Mouse (Mus musculus) MN1 (cell line): ENCODE data around the gene Degs2.

Experiments used
- DNase-seq: peaks from one replicate; pipeline ENCODE4 v3.0.0-alpha.2; 2016; ENCODE audit warnings: low spot score

Degs2 gene

DNA sequence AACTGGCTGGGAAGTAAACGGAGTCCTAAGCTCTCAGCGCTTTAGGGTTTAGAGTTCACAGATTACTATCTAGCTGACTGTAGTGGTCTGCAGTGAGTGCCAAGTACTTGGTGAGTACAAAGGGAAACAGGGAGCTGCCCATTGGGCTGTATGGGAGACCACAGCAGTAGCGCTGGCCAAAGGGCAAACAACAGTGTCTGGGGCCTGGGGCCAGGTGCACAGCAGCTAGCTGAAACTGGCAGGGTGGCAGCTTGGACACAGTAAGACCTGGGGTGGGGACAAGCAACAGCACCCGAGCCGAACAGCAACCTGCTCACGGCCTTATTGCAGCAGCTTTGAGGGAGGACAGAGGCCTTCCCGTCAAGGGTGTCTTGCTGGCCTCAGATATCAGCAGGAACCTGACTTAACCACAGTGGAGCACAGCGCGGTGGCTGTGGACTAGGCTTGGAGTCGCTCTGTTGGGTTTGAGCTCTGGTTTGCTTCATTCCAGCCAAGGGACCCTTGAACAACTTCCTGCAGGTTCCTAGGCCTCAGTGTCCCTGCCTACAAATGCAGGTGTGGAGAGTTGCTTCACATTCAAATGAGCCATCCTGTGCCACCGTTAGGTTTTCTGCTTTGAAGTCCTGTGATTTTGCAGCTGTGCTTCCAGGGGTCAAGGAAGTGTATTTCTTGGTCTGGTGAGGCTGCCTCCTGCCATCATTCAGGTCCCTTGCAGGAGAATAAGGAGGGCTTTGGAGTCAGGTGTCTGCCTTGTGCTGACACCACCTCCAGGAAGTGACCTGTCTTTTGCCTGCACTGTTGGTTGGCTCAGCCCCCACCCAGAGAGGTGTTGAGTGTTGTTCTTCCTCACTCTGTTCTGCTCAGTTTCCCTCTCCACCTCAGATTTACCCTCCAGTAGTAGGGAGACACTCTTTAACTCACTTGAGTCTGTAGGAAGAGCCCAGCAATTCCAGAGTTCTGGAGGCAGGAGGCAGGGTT lies 48.5 kb downstream of the Degs2 start:
- DNase-seq = no peak

DNA sequence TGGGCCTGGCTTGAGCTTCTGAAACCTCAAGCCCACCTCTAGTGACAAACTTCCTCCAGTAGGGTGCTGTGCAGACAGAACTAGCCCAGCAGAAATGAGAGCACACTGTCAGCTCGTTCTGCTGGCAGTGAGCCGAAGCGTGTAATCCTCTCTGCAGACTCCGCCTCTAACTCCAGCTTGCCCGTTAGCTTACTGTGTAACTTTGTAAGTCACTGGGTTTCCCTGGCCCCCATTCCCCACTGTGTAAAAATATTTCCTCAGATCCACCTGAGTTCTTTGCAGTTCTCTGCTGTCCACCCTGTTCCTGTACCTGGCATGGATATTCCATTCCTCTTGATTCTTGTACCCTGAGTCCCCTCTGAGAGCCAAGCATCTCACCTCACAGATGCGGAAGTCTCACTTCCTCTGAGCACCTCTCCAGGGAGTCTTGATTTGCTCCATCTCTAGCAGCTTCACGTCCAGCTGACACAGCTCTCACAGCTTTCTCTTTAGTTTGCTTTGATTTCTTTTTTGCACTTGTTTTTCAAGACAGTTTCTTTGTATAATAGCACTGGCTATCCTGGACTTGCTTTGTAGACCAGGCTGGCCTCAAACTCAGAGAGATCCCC lies 51.0 kb downstream of the Degs2 start:
- DNase-seq = no peak

DNA sequence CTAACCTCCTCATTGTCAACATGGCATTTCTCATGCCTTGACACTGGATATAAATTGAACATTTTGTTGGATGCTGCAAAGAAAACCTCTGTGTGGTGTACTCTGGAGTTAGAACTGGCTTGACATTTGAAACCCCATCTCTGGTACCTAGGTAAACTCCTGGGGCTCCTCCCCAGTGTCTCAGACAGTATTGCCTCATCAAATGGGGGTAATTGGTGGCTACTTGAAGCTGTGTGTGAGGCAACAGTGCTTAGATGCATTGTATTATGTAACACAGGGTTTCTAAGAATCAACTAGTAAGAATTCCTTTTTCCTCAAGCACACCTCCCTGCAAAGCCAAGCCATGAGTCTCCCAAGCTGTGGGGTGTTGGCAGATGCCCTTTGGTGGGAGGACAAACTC lies 54.3 kb downstream of the Degs2 start:
- no peak for DNase-seq

DNA sequence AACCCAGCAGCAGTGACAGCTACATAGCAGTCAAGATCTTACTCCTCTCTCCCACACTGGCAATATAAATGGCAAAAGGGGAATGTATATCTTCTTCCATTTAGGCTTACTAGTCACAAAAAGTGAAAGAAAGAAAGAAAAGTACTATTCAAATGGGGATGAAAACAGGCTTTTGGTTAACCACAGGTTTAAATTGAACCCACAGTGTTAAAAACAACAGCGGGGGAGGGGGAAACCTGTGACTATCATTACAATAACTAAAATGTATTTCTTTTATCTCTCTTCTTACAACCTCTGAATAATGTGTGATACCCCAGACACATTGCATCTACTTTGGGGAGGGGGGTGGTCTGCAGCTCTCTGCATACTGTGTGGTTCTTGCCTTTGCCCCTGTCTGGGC lies 55.9 kb downstream of the Degs2 start:
- DNase-seq = no peak

DNA sequence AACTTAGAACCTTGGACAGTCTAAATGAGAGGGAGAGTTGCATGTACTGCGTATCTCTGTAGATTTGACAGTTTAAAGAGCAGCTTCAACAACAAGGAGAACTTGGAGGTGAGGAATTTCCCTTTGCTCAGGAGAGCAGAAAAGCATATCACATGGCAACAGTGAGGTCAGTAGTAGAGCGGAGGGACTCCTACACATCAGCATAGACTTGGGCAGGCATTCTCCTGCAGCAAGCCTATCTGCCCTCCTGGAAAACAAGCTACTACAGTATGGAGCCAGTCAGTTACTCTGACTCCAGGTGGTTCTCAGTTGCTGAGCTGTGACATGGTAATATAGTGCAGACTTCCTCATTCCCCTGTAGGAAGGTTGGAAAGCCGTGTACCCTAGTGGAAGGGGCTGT lies 60.1 kb downstream of the Degs2 start:
- no peak for DNase-seq

DNA sequence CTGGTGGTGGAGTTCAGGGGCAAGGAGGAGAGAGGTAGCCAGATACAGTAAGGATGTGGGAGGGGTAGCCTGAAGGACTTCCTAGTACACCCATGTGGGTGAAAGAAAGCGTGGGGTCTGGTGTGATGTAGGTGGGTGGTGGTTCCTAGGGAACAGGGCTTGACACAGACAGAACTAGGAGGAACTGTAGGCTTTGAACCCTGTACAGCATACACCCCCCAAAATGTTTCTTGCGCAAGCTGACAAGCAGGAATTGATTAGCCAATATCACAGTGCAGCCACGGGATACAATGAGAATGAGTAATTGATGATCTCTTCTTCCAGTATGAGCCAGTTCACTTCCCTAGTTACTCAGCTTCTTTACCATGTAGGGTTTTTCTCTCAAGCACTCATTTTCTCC lies 63.0 kb downstream of the Degs2 start:
- DNase-seq = no peak

DNA sequence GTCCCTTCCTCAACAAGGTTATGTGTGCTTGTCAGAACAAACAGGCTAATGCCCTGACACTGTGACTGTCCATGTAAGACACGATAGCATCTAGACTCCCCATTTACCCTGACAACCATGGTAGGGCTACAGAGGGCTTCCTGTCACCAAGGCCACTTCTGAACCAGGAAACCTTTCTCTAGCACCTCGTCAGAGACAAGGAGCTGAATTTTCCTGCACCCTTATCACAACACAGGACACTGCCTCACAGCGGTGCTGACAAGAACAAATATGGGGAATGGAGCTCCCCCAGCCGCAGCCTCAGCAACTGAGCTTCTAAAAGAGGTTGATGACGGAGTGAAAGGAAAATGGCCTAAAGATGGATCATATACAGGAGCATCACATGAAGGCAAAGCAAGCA lies 64.7 kb downstream of the Degs2 start:
- DNase-seq = no peak

DNA sequence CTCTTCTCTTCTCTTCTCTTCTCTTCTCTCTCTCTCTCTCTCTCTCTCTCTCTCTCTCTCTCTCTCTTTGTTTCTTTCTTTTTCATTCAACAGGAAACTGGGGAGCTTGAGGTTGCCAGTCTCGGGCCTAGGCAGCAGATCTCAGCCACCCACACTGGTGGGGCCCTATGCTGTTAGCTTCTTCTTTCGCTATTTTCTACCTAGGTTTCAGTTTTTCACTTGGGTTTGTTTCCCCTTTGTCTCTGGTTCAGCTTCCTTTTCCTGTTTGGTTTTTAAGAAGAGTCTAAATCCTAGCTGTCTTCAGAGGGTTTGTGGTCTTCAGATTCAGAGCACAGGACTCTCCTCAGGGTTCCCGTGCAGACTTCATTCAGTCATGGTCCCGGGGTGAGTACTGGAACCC lies 66.6 kb downstream of the Degs2 start:
- no peak for DNase-seq

DNA sequence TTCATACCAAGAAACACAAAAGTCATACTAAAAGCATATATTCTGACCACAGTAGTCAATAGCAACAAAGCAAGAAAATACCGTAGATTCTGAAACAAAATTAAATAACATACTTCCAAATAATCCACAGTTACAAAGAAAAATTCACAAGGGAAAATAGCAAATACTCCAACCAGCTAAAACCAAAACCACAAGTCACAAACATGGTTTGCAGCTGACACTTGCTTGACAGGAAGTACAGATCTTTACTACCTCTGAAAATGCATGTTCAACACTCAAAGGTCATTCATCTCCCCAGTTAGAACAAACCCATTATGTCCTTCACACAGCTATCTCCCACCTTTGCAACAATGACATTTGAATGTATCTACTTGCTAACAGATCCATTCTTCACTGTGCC lies 68.1 kb downstream of the Degs2 start:
- DNase-seq = no peak

DNA sequence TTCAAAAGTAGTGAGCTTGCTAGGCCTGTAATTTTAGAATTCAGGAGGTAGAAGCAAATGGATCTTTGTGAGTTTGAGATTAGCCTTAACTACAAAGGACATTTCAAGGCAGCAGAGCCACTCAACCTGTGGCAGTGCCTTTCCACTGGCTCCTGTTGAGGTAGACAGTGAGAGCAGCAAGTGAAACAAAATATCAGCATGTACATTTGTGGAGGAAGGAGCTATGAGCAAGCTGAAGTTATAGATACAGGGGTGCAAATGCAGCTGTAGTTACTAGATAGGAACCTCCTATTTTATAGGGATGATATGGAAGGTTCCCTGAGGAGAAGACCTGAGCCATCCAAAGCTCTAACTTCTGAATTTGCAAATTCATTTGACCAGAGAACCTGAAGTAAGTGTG lies 69.6 kb downstream of the Degs2 start:
- DNase-seq = no peak

DNA sequence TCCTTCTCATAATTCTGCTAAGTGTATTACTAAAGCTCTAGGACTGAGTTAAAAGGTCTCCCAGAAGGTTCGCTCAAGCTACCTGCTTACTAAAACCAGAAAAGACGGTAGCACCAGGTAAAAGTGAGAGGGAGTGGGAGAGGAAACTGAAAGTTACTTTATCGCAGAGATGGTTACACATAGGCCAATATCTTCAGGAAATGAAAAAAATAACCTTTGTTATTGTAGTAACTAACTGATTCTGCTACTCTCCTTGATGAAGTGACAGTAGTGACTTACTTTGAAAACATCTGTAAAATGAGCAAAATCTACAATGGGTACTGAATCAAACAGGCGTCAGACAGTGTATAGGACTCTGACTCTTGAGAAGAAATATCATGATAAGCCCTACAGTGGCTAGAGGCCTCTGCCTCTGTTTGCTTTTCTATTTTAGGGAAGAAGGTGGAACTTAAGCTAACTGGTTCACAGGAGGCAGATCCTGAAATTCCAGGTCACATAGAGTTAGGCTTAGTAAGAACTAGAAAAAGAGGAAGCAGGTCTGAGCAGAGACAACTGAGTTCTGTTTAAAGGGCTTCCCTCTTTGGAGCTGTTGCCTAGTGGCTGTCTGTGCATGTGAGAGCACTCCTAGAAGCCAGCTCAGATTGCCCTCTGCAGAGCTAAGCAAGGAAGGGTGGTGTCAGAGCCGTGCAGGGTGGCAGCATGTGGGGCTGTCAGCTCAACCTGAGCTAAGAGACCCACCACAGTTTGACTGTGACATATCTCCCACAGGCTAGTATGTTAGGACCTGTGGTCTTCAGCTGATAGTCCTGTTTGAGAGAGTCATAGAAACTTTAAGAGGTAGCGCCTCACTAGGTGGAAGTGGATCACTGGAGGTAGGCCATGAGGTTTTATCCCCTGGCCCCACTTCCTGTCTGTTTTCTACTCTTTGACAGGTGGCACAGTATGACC lies 71.1 kb downstream of the Degs2 start:
- DNase-seq = no peak

DNA sequence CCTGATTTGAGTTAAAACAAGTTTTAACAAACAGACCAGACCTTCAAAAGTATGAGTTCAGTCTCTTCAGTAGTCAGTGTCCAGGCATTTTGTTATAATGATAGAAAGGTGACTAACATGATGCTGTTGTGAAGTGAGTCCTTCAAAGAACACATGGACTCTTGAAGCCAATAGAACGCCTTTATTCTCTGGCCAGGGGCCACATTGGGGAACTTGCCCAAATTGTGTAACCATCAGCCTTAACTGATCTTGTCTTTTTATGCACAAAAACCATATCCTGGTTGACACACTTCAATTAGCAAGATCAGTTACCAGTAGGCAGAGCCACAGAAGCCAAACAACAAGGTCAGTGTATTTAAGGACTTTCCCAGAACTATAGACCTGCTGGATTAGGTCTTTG lies 72.6 kb downstream of the Degs2 start:
- no peak for DNase-seq
